Mouse (Mus musculus) layer of hippocampus, adult 9-10 months (tissue): ENCODE results near the gene Sec61a2.
A peak's percentile ranks its signal among the peaks of the same experiment; 100 is the strongest.

ENCODE experiments used
- DNase-seq: peaks from one replicate; pipeline ENCODE4 v3.0.0; 2022; ENCODE audit warnings: low spot score

The Sec61a2 gene

GRCm38 (mm10) chr2:5888865-5889264 is 6.4 kb downstream of the Sec61a2 start:
- DNase-seq: no peak

GRCm38 (mm10) chr2:5877446-5877845 is 17.8 kb downstream of the Sec61a2 start:
- no peak for DNase-seq

GRCm38 (mm10) chr2:5869746-5870145 is 25.5 kb downstream of the Sec61a2 start:
- no peak for DNase-seq

GRCm38 (mm10) chr2:5867681-5868080 is 27.6 kb downstream of the Sec61a2 start:
- DNase-seq: no peak

GRCm38 (mm10) chr2:5862834-5863233 is 32.4 kb downstream of the Sec61a2 start, which contains the start of gene Gm13199:
Gene Gm13199 (minus strand): TSS chr2:5862934.
- no peak for DNase-seq

GRCm38 (mm10) chr2:5851866-5852265 is 43.4 kb downstream of the Sec61a2 start:
- no peak for DNase-seq

- DNase-seq: no peak
Observed at GRCm38 (mm10) chr2:5851116-5851515, 44.1 kb downstream of the Sec61a2 start.

- DNase-seq: no peak
Observed at GRCm38 (mm10) chr2:5845826-5846225, 49.4 kb downstream of the Sec61a2 start.

GRCm38 (mm10) chr2:5844873-5845631 is 50.2 kb downstream of the Sec61a2 start, which contains the start of the genes Nudt5 and Cdc123:
Gene Nudt5 (plus strand): TSS chr2:5845019.
Gene Cdc123 (minus strand): TSS chr2:5845164.
- peak; percentile 87 for DNase-seq

- DNase-seq: no peak
Observed at GRCm38 (mm10) chr2:5844181-5844872, 50.9 kb downstream of the Sec61a2 start.

- no peak for DNase-seq
Observed at GRCm38 (mm10) chr2:5840815-5841214, 54.4 kb downstream of the Sec61a2 start.

- no peak for DNase-seq
Observed at GRCm38 (mm10) chr2:5825265-5825913, 69.8 kb downstream of the Sec61a2 start.

GRCm38 (mm10) chr2:5824685-5825084 is 70.5 kb downstream of the Sec61a2 start:
- no peak for DNase-seq

GRCm38 (mm10) chr2:5824213-5824612 is 71.0 kb downstream of the Sec61a2 start:
- DNase-seq: no peak

GRCm38 (mm10) chr2:5822449-5822848 is 72.8 kb downstream of the Sec61a2 start:
- DNase-seq: no peak

GRCm38 (mm10) chr2:5821264-5821663 is 74.0 kb downstream of the Sec61a2 start:
- no peak for DNase-seq
